Mouse (Mus musculus) adipose tissue, adult 10 weeks (tissue): ENCODE data around the gene Mpl. TPM values are rescaled to one million over a fixed set of nuclear protein-coding genes. Genes with fewer than 3 reads are reported as not detected.

ENCODE experiments used
- polyA plus RNA-seq: library from polyadenylated mRNA; stranded (reverse); fragments of 350-450 nt; fragmentation: Illumina TruSeq; extraction: RNeasy Lipid Tissue Mini Kit (QIAGEN cat#74804); gene quantifications from one replicate; pipeline ENCODE4 v1.2.3, GENCODE M21; 2014; ENCODE audit warnings: low read depth, low replicate concordance

Mpl gene
- not detected for polyA plus RNA-seq

GRCm38 (mm10) chr4:118457345-118457975, at the start of gene Mpl:
Mpl (minus strand) TSS chr4:118457513.

GRCm38 (mm10) chr4:118489717-118490132, 32.4 kb upstream of the Mpl start, which contains the start of gene Tie1:
Tie1 (minus strand) TSS chr4:118490061.

GRCm38 (mm10) chr4:118436820-118437603, 20.3 kb downstream of the Mpl start, which contains the start of gene Cdc20:
Cdc20 (minus strand) TSS chr4:118437352.

GRCm38 (mm10) chr4:118427768-118428451, 29.4 kb downstream of the Mpl start, which contains the start of gene Elovl1:
Elovl1 (plus strand) TSS chr4:118428093.

GRCm38 (mm10) chr4:118409142-118409900, 48.0 kb downstream of the Mpl start, which contains the start of the genes Szt2 and Med8:
Szt2 (minus strand) TSS chr4:118409273.
Med8 (plus strand) TSS chr4:118409337.

Other genes starting within 250 kb of the Mpl start
- 74.7 TPM for gene Ptprf, start 166.1 kb downstream of the Mpl start, polyA plus RNA-seq
- 17.6 TPM for gene Szt2, start 48.2 kb downstream of the Mpl start, polyA plus RNA-seq
- gene Med8, start 48.2 kb downstream of the Mpl start, polyA plus RNA-seq = 52.9 TPM
- gene Elovl1, start 29.4 kb downstream of the Mpl start, polyA plus RNA-seq = 60.1 TPM
- 6.7 TPM for gene Cdc20, start 20.2 kb downstream of the Mpl start, polyA plus RNA-seq
- gene Tie1, start 32.5 kb upstream of the Mpl start, polyA plus RNA-seq = 22.7 TPM
- gene 2610528J11Rik, start 69.5 kb upstream of the Mpl start, polyA plus RNA-seq = 24.2 TPM
- 12.2 TPM for gene Tmem125, start 86.5 kb upstream of the Mpl start, polyA plus RNA-seq
- gene Cfap57, start 163.3 kb upstream of the Mpl start, polyA plus RNA-seq = 3.2 TPM
- 50.1 TPM for gene Ebna1bp2, start 163.3 kb upstream of the Mpl start, polyA plus RNA-seq
- not detected for gene Olfr62, start 201.4 kb upstream of the Mpl start, polyA plus RNA-seq
- gene Olfr1342, start 235.2 kb upstream of the Mpl start, polyA plus RNA-seq = not detected
- gene Olfr1341, start 246.0 kb upstream of the Mpl start, polyA plus RNA-seq = 0.16 TPM